Mouse (Mus musculus) kidney, adult 8-10 months (tissue): Measurements from ENCODE around the gene Prkcb.

ENCODE experiments used
- DNase-seq, 2 experiments: peaks; one replicate each; pipeline ENCODE4 v3.0.0; 2022

Prkcb gene

DNA sequence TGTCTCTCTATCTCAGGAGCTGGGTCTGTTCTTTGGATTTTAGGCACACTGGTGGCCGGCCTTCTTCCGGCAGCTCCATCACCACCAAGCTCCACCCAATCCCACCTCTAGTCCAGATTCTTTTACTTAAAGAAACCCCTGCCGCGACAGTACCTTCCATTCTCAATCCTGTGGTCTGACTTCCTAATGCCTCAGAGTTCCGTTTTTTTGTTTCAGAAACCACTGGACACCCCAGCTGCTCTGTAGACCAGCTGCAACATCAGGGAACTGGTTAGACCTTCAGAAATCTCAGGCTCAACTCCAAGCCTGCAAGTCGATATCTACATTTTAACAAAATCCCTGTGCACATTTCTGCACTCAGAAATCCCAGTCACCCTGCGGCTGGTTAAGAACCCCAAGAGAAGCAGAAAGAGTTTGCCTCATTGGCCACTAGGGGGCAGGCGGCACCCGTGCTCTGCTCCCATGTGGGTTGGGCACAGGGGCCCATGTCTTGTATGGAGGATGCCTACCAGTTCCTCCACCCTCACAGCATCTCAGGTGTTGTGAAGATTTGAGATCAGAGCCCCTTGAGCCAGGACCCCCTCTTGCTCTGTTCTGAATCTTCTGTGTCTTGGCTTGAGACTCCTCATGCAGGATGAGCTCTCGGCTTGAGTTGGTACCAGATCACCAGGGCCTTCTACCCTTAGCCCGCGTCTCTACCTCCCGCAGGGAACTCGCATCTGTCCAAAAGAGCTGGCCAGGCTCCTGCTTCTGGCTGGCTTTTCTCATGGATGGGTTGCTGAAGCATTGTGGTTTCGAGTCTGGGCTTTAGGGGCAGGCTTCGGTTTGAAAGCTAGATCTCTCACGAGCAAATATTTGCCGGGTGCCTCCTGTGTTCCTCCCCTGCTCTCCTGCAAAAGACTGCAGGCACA is 182.1 kb downstream of the Prkcb start:
- DNase-seq: peak; percentile 15 to 64

DNA sequence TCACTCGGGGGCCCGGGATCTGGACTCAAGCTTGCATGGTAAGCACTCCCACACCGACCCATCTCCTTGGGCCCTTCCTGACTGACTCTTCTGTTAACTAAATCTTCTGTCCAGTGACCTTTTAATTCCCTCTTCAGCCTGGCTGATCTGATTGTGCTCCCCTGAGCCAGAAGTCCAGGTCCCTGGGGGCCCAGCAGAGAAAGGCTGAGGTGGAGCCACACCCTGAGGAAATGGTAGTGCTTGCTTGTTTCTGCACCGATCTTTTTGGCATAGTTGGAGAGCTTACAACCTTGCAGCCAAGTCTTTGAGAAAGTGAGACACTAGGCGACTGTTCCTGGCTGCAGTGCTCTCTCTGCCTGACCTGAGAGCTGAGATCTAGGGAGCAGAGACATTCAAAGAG is 183.7 kb downstream of the Prkcb start:
- no peak for DNase-seq

DNA sequence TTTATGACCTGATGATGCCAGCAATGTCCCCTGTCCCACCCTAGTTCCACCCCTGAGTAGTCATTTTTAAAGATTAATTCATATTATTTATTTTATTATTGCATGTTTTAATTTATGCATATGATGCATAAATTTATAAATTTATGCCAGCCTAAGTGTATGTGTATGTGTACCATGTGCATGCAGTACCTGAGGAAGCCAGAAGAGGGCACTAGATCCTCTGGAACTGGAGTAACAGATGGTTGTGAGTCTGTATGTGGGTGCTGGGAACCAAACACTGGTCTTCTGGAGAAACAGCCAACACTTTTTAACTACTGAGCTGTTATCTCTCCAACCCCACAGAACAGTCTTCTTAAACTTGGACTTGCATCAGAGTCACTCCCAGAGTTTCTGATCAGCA is 186.5 kb downstream of the Prkcb start:
- no peak for DNase-seq

DNA sequence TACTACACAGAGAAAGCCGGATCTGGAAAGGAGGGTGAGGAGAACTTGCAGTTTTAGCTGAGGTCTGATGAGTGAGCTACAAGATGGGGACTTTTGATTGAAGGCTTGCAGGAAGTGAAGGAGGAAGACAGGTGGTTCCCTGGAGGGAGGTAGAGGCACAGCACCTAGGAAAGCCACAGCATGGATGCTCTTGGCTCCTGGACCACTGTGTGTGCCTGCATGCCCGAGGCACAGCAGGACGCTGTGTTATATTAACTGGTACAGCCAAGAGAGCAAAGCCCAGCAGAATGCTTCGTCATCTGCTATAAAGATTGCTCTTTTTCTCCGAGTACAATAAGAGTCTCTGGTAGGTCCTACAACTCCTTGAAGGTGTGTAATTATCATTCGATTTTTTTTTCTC is 188.1 kb downstream of the Prkcb start:
- no peak for DNase-seq

DNA sequence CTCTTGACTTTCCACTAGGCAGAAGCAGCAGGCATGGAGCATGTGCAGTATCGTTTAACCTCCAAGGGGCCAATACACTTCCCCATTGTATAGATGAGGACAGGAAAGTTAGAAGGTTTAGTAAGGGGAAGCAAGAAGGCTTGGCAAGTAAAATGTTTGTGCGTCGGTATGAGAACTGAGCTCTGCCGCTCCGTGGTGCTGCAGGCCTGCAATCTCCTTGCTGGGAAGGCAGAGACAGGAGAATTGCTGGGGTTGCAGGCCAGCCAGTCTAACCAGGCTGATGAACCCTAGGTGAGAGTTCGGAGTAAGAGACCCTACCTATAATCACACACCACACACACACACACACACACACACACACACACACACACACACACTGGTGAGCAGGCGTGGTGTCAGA is 188.6 kb downstream of the Prkcb start:
- DNase-seq: no peak

DNA sequence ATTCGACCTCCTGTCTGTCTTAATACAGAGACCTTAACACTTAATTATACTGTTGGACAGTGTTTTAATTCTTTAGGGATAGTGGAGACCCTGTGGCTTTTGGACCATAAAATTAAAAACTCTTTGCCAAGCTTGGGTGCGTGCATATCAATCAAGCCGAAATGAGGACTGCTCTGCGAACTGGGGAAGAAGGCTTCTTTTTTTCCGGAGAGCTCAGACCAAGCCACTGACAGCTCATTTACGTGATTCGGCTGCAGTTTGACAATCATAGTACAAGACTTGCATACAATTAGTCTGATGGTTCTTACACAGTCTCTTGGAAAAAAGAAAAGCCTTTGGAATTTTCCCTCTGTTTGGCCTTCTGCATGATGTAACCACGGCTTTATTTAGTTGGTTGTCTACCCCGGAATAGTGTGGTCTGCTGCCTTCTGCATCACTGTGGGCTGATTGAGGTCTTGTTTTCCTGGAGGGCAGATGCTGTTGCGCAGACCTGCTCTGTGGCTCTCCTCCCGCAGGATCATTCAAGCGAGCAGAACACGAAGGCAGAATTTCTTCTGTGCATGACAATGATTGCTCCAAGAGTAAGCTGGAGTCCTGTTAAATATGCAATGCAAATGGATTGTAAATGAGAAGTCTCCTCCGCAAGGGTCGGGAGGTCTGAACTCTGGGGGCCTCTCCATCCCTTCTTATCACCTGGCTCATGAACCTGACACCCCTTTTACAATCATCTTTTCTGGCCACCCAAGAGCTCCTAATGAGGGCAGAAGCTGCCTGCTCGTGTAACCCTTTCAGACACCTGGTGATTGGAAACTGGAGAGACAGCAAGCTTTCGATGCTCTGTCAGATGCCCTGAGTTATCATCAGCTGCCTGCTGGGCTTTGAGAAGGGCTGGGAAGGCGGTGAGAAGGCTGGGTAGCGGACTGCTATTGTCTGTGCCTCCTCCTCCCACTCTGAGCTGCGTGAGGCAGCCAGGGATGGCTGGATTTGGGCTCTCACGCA is 189.3 kb downstream of the Prkcb start:
- DNase-seq: no peak

DNA sequence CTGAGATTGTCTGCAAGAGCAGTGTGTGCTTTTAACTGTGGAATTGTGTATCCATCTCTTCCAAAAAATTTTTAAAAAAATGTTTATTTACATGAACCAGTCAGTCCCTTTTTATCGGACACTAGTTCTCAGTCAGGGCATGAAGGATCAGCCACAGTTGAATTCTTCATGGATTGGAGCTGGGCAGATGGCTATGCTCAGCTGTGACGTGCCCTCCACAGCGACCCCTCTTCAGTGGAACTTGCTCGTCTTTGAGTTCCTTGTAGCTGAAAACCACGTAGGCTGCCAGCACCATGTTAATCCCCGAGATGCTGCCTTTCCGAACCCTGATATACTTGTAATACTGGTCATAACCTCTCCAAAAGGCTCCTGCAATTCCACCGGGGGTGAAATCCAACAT is 195.4 kb downstream of the Prkcb start:
- no peak for DNase-seq

DNA sequence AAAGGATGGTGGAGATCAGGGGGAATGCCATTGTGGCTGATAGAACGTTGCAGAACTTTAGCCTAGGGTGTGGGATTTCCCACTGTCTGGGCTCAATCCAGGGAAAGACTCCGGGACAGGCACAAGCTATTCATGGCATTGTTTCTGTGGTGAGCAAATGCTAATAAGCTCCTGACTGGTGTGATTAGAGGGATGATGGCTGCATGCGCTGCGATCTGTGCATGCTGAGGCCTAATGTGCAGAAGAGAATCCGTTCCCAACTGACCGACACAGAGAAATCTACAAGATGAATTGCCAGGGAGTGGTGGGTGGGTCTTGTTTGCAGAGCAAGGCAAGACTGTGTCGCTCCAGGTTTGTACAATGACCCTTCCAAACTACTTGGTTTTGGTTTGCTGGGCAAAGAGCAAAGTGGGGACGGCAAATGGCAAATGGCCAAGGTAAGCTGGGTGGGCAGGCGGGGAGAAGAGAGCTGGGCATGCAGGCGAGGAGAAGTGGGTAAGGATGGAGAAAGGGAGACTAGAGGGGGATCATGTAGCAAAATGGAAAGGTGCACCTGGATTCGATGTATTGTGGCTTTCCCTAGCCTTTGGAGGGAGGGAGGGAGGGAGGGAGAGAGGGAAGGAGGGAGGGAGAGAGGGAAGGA is 199.5 kb downstream of the Prkcb start:
- DNase-seq: no peak

DNA sequence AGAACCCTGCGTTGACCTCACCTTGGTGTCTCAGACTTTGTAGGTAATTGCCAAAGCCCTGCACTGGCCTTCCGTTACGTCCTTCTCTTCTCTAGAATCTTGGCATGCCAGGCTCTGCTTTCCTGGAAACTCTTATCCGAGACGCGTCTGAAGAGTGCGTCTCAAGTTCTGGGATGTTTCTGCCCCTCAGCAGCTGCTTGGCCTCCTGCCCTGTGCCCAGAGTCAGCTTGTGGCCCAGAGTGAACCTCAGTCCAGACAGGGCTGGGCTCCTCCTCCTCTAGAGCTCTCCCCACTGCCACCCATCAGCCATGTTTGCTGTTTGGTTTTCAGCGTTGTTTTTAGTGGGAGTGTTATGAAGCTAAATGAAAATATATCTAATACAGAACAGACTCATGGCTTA is 203.5 kb downstream of the Prkcb start:
- no peak for DNase-seq

DNA sequence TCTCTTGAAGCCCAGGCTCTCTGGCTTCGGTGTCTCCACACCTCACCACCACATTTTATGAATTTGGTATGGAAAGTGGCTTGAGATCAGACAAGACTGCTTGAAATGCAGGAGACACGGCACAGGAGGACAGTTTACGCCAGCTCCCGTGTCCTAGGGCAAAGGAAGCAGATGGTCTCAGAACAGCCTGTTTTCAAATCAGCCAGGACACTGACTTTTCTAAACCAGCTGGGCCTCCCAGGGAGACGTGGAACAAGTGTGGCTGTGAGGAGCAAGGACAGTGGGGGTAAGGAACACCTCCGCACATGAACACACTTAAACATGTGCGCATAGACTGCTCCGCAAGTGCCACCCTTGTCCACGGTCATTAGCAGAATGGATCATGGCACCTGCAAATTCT is 204.4 kb downstream of the Prkcb start:
- DNase-seq: no peak

DNA sequence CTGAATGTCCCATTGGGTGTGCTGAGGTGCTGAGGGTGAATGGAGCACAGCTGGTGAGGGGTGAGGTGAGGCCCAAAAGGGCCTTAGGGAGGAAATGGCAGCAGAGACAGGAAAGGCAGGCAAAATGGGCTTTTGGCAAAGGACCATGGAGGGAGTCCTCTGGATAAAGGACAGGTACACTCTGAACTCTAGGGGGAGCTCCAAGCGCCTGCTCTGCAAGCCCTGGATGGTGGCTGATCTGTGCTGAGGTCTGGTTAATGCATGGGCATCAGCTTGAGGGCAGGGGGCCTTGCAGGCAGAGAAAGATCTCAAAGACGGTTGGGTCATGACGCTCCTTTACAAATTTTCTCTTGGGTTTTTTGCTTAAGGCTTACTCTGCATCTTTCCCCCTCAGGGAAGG is 205.5 kb downstream of the Prkcb start:
- peak in 1 of 2 experiments; percentile 30 for DNase-seq

DNA sequence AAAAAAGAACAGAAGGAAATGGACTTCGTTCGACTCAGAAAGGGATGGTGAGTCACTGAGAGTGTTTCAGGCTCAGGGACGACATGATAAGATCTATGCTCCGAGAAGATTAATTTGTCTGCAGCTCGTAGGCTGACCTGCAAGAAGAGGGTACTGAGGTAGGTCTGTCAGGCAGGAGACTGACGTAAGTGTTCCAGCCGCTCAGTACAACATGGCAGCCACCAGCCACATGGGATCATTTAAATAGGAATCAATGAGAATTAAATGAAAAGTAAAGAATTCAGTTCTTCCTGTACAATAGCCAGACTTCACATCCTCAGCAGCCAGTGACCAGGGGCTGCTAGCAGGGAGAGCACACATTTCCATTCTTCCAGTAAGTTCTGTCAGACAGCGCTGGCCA is 209.0 kb downstream of the Prkcb start:
- no peak for DNase-seq

DNA sequence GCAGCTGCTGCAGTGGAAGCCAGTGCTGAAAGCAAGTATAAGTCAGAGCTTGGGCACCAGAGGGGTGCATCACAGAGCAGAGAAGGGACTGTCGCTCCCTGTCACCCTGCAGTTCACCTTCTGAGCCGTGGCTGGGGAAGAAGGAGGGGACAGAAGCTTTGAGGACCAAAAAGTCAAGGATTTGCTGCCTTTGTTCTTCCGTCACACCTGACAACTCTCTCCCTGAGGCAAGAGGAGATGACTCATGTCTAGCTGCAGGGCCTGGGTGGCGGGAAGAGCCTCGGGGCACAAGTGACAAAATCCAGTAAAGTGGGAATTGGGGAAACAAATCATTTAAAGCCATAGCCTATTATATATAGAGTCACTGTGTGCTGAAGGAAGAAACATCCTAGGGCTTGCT is 209.9 kb downstream of the Prkcb start:
- no peak for DNase-seq

DNA sequence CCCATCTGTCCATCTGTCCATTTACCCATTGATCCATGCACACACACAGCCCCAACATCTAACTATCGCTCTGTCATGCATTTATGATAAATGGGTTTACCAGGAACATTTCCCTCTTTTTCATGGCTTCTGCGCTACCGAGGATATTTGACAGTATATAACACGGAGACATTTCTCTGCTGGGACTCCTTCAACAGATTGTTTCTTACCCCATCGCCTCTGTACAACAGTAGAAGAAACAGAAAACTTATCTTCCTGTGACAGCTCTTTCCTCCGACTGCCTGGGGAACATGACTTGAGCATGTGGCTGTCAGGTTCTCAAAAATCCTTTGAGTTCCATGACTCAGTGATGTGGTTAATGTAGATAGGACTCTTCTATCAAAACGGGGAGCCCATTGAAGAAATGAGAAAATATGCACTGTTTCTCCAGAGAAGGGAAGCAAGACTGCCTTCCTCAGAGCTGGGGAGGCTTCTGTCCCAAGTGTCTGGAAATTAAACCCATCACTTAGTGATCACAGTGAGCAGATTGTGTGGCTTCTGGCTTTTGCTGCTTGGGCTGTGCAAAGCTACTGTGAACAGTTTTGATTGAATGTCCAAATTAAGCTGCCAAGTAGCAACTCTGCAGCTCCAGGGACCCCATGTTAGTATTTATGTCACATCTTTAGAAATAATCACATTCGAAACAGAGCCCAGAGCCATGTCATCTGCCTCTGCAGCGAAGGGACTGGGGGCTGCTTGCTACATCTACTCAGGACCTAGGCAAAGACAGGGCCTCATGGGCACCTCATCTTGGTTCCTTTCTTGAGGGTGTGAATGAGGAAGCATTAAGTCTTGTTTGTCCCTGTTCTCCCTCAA is 211.4 kb downstream of the Prkcb start:
- DNase-seq: no peak

DNA sequence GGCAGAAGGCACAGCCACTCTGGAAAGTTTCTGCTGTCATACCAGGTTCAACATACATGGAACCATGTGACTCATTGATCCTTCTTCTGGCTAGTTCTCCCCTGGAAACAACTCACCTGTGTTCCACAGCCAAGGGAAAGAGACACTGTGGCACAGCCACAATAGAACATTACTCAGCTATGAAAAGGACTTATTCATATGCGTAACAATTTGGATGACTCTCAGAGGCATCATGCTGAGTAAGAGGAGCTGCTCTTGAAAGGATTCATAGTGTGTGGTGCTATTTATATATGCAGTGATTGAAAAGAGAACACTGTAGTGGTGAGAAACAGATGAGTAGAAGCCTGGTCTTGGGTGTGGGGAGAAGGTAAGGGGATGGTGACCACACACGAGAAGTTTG is 217.9 kb downstream of the Prkcb start:
- DNase-seq: no peak

DNA sequence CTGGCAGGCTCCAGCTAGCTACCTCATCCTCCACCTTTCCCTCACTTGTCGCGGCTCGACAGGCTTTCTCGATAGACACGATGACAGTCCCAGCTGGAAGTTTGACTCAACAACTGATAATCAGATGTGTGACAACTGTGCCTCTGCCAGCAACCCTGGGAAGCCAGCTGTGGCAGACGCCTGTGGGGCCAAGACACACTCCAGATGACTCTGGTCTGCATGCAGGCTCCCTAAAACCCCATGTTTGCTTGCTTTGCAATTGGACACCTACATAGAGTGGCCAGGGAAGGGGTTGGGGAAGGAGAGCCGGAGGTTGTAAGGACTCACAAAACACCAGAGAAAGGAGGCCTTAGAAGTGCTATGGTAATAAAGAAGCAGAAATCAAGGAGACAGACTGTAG is 221.4 kb downstream of the Prkcb start:
- no peak for DNase-seq

DNA sequence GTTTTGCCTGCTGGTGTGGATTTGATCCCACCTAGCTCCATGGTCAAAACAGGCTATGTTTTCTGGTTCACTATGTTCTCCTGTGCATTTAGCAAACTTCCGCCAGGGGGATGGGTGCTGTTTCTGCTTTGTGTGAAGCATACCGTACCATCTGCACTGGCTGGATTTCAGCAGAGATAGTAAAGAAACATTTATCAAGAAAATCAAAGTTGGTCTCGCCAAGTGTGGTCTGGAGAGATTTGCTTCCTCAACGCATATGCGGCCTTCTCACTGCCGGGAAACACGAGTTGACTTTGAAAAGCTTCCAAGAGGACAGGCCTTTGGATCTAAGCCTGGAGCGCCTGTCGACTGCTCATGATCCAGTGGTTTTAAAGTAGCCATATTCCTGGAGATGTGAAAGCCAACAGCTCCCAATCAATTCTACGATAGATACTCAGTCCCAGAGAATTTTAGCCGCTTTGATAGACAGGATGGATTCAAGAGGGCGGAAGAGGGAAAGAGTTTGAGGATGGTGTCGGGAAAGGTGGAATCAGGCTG is 223.9 kb downstream of the Prkcb start:
- DNase-seq: no peak

DNA sequence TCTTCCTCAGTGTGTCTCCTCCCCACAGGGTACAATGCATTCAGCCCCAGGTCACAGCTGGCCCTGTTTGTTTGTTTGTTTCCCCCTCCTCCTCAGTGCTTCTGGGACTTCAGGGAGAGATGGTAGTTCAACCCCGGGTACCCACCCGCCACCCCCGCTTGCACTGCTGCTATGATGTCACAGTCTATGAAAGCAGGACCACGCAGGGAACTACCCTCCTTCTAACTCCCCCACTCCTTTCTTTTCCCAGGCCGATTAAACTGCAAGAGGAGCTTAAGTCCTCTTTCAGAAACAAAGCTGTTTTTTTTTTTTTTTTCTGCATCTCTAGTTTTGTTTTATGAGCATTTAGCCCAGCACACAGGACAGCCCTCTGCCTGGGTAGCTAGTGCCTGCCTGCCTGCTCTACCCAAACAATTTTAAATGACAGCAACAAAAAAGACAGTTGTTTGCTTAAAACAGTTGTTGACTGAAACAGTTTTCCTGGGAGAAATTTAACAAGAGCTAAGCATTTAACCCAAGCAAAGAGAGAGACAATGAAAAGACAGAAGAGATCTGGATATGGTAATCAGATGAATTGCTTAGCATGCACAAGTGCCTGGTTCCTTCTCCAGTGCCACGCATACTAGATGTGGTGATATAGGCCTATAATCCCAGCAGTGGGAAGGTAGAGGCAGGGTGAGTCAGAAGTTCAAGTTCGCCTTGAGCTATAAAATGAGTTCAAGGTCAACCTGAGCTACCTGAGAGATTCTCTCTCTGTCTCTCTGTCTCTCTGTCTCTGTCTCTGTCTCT is 232.5 kb downstream of the Prkcb start:
- DNase-seq: no peak

DNA sequence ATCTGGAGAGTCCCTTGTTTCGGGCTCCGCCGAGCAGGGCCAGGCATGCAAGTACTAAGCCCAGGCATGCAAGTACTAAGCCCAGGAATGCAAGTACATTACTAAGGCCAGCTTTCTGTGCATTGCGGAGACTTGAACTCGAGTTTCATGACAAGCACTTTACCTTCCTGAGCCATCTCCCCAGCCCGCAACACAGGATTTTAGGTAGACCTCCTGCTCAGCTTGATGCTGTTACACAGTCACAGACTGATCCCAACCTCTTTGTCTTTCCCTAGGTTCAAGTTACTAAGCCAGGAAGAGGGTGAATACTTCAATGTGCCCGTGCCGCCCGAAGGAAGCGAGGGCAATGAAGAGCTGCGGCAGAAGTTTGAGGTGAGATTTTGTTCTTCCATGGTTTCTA is 239.7 kb downstream of the Prkcb start:
- DNase-seq: no peak

DNA sequence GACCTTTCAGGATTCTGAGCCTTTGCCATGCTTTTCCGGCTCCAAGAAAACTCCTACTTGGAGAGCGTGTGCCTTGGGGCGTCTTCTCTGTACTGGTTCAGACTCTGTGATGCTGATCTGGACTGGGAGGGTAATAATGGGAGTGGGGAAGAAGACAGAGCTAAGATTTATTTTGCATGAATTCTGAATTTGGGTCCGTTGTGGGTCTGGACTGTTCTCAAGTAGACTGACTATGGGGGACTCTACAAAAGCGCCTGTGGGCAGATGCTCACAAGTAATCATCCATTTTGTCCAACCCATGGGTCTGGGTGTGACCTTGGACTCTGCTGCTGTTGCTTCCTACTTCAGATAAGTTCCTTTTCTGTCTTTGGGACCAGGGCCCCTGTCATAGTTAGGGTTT is 240.1 kb downstream of the Prkcb start:
- DNase-seq: no peak
